Mouse (Mus musculus) CH12.LX (cell line): Measurements from ENCODE around the gene Hsd17b1.

Experiments used
- CTCF ChIP-seq, 2 experiments: IDR thresholded peaks in 1 of 2; conservative IDR thresholded peaks in 1 of 2; 2 replicates each; pipeline ENCODE4 v1.5.1; 2011 to 2012; ENCODE audit warnings: low read depth in 2 of 2, low read length in 2 of 2, improper control_type of control experiment in 1 of 2, inconsistent platforms in 1 of 2, mild to moderate bottlenecking in 1 of 2, moderate library complexity in 1 of 2
- MYC ChIP-seq: IDR thresholded peaks from 2 replicates; pipeline ENCODE4 v1.6.1; 2011; ENCODE audit warnings: low read depth, mild to moderate bottlenecking, improper control_type of control experiment, low read length
- NELFE ChIP-seq: IDR thresholded peaks from 2 replicates; pipeline ENCODE4 v1.6.1; 2011; ENCODE audit warnings: low read depth, low read length, improper control_type of control experiment
- ZC3H11A ChIP-seq: IDR thresholded peaks from 2 replicates; pipeline ENCODE4 v1.6.1; 2012; ENCODE audit warnings: low read depth, mild to moderate bottlenecking, inconsistent platforms, low read length, improper control_type of control experiment
- ZKSCAN1 ChIP-seq: IDR thresholded peaks from 2 replicates; pipeline ENCODE4 v1.6.1; 2012; ENCODE audit warnings: low read depth, inconsistent platforms, low read length, improper control_type of control experiment, borderline replicate concordance

DNA sequence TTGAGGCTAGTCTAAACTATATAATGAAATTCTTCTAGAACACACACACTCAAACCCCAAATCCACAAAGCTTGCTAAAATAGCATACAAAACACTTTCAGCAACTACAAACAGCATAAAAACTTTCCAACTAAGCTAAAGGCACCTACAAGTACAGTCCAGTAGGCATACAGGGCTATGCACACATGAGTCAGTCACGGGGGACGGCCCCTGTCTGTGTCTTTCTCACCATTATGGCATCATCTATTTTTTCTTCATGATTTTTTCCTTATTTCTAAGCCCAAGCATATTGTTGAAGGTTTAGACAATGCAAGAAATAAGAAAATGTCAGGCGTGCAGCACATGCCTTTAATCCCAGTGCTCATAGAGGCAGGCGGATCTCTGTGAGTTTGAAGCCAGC lies 33.0 kb downstream of the Hsd17b1 start:
- TF ChIP-seq NELFE: no peak
- TF ChIP-seq ZKSCAN1: no peak
- TF ChIP-seq MYC: no peak; the same call in 1 of the 2 replicates
- no peak for TF ChIP-seq ZC3H11A
- no peak for TF ChIP-seq CTCF (conservative IDR thresholded peaks at IDR 0.05 in 1 of 2, IDR thresholded peaks at IDR 0.05 in 1 of 2; ENCODE audit: low read depth in 2 of 2, low read length in 2 of 2)
